16 mouse cellular contexts compared by ENCODE assay signal in the genomic region with DNA sequence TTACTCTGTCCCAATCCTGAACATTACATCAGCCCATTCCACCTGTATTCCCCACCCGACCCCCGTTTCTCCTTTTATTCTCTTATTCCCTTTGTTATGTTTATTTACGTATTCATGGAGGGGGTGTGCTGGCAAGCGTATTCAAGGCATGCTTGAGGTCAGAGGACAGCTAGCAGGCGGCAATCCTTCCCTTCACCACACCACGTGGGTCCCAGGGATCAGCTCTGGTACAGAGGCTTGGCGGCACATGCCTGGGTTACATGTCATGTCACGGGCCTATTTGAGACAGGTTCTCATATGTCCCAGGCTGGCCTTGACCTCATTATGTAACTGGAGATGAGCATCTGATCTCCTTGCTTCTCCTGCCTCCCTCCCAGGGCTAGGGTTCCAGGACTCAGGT. TPM values are rescaled to one million over a fixed set of nuclear protein-coding genes. Genes with fewer than 3 reads are reported as not detected.
DNase-seq lines count a peak whose midpoint lies in the region; ATAC-seq lines count a peak whose summit lies in the region.
"Had no signal": no experiment of that assay in that cellular context is flagged by ENCODE, and none has a peak within 500 bp of the region (broad histone marks: within the 10 kb centered on the region; RNA-seq: fewer than 3 reads in every experiment).

No protein-coding gene starts in this region.

- H3K4me2 ChIP-seq in kidney, embryonic 14.5 days (replicated peaks; ENCODE audit: low read depth, low read length) = no peak overlapping the region
- no peak overlapping the region for H3K4me2 ChIP-seq in midbrain, embryonic 16.5 days (ENCODE audit: low read length)
- no peak overlapping the region for H3K4me2 ChIP-seq in midbrain, embryonic 15.5 days

- DNase-seq in embryo, embryonic 11 days = peak; percentile 36
- DNase-seq in embryo, embryonic 9.5 days (ENCODE audit: extremely low spot score) = no peak
- no peak for DNase-seq in kidney, adult 8-10 months
- peak; percentile 32 for DNase-seq in skeletal muscle tissue, adult 2 months (ENCODE audit: low read depth, low spot score)
- DNase-seq: adrenal gland, adult 2 months; cerebellum, adult 2 months; heart, adult 2 months; kidney, postnatal 10 days; lung, adult 2 months; right cerebral cortex, postnatal 14 days; thymus, adult 18-20 months had no signal

- no peak overlapping the region for H3K27ac ChIP-seq in kidney, embryonic 14.5 days (ENCODE audit: low read depth, low read length)
- no peak overlapping the region for H3K27ac ChIP-seq in midbrain, embryonic 16.5 days (ENCODE audit: low read length)
- no peak overlapping the region for H3K27ac ChIP-seq in midbrain, embryonic 15.5 days
- H3K27ac ChIP-seq: heart, adult 2 months had no signal

- no peaks in the 10 kb centered on the region for H3K27me3 ChIP-seq in kidney, embryonic 14.5 days (ENCODE audit: control insufficient read depth, insufficient read depth, low read length)
- H3K27me3 ChIP-seq in midbrain, embryonic 16.5 days (ENCODE audit: control insufficient read depth, insufficient read depth, low read depth, low read length) = no peaks in the 10 kb centered on the region
- no peaks in the 10 kb centered on the region for H3K27me3 ChIP-seq in midbrain, embryonic 15.5 days (replicated peaks)

- no peak overlapping the region for H3K9ac ChIP-seq in kidney, embryonic 14.5 days (ENCODE audit: low read depth, low read length)
- H3K9ac ChIP-seq in midbrain, embryonic 16.5 days (ENCODE audit: low read depth, low read length) = 0 out of 2 replicates have a peak overlapping the region, but pooled peaks have one; percentile 3
- no peak overlapping the region for H3K9ac ChIP-seq in midbrain, embryonic 15.5 days

- WGBS in kidney, embryonic 14.5 days = 53% methylated on average over 8 of the region's 8 CpGs
- WGBS in midbrain, embryonic 16.5 days = 47% methylated on average over 8 of the region's 8 CpGs
- 34% methylated on average over 8 of the region's 8 CpGs for WGBS in midbrain, embryonic 15.5 days

- ATAC-seq in kidney, embryonic 14.5 days (ENCODE audit: low FRiP score, low TSS enrichment) = peak; percentile 40; the same call in 1 of the 2 replicates
- ATAC-seq in midbrain, embryonic 16.5 days = no peak
- no peak for ATAC-seq in midbrain, embryonic 15.5 days (replicated peaks)
- ATAC-seq in CD4-positive, CD25-positive, alpha-beta regulatory T cell, adult 4 months = no peak

- H3K36me3 ChIP-seq in kidney, embryonic 14.5 days (ENCODE audit: control insufficient read depth, insufficient read depth, low read length) = peaks cover 47% of the 10 kb centered on the region
- peaks cover 40% of the 10 kb centered on the region for H3K36me3 ChIP-seq in midbrain, embryonic 16.5 days (ENCODE audit: control insufficient read depth, insufficient read depth, low read length)
- H3K36me3 ChIP-seq in midbrain, embryonic 15.5 days (replicated peaks) = peaks cover 50% of the 10 kb centered on the region

- no peaks in the 10 kb centered on the region for H3K9me3 ChIP-seq in kidney, embryonic 14.5 days (ENCODE audit: control insufficient read depth, low read length)
- no peaks in the 10 kb centered on the region for H3K9me3 ChIP-seq in midbrain, embryonic 16.5 days (replicated peaks; ENCODE audit: control insufficient read depth, low read length, poor library complexity, severe bottlenecking)
- no peaks in the 10 kb centered on the region for H3K9me3 ChIP-seq in midbrain, embryonic 15.5 days

- no peaks in the 10 kb centered on the region for H3K4me1 ChIP-seq in kidney, embryonic 14.5 days (ENCODE audit: control insufficient read depth, insufficient read depth, low read length)
- H3K4me1 ChIP-seq in midbrain, embryonic 16.5 days (ENCODE audit: control insufficient read depth, insufficient read depth, low read length) = no peaks in the 10 kb centered on the region
- no peaks in the 10 kb centered on the region for H3K4me1 ChIP-seq in midbrain, embryonic 15.5 days

- H3K4me3 ChIP-seq in kidney, embryonic 14.5 days (ENCODE audit: low read length) = no peak overlapping the region
- H3K4me3 ChIP-seq in midbrain, embryonic 16.5 days (ENCODE audit: low read depth, low read length) = no peak overlapping the region
- no peak overlapping the region for H3K4me3 ChIP-seq in midbrain, embryonic 15.5 days
- H3K4me3 ChIP-seq: erythroblast, embryonic 14.5 days; heart, adult 2 months had no signal

RNA-seq across cellular contexts. Expression of gene Brsk1, which starts 11.9 kb away (rescaled TPM):
- polyA plus RNA-seq in kidney, embryonic 14.5 days (2014; fragmentation: Nextera tagmentation; extraction: Ambion mirVana) = 1.9 and 3.0 TPM in 2 replicates
- 7.5 and 7.8 TPM in 2 replicates for polyA plus RNA-seq in midbrain, embryonic 16.5 days (2015; fragmentation: Nextera tagmentation; extraction: Ambion mirVana)
- 8.6 TPM in 2 replicates for polyA plus RNA-seq in midbrain, embryonic 15.5 days (2015; fragmentation: Nextera tagmentation; extraction: Ambion mirVana)
- not detected for polyA plus RNA-seq in CD4-positive, CD25-positive, alpha-beta regulatory T cell, adult 4 months (2017; shearing (Covaris generic))

RNA-seq across cellular contexts. Expression of gene Hspbp1, which starts 17.5 kb away (rescaled TPM):
- polyA plus RNA-seq in kidney, embryonic 14.5 days (2014; fragmentation: Nextera tagmentation; extraction: Ambion mirVana) = 113 and 140 TPM in 2 replicates
- polyA plus RNA-seq in midbrain, embryonic 16.5 days (2015; fragmentation: Nextera tagmentation; extraction: Ambion mirVana) = 169 and 181 TPM in 2 replicates
- 165 TPM in 2 replicates for polyA plus RNA-seq in midbrain, embryonic 15.5 days (2015; fragmentation: Nextera tagmentation; extraction: Ambion mirVana)
- 10 to 100 TPM; 45.4 to 48.2 TPM for polyA plus RNA-seq in CD4-positive, CD25-positive, alpha-beta regulatory T cell, adult 4 months (2017; shearing (Covaris generic))

RNA-seq across cellular contexts. Expression of gene Tmem150b, which starts 22.7 kb away (rescaled TPM):
- polyA plus RNA-seq in kidney, embryonic 14.5 days (2014; fragmentation: Nextera tagmentation; extraction: Ambion mirVana) = 0.14 TPM in 1 of 2 replicates, not detected in the other
- 0.25 TPM in 1 of 2 replicates, not detected in the other for polyA plus RNA-seq in midbrain, embryonic 16.5 days (2015; fragmentation: Nextera tagmentation; extraction: Ambion mirVana)
- polyA plus RNA-seq in midbrain, embryonic 15.5 days (2015; fragmentation: Nextera tagmentation; extraction: Ambion mirVana) = 0.09 and 0.25 TPM in 2 replicates
- polyA plus RNA-seq in CD4-positive, CD25-positive, alpha-beta regulatory T cell, adult 4 months (2017; shearing (Covaris generic)) = under 1 TPM in 1 of 2 experiments, not detected in 1; 0.47 TPM
- polyA plus RNA-seq: cerebellum, adult 2 months; erythroblast, embryonic 14.5 days had no signal

RNA-seq across cellular contexts. Expression of gene Kmt5c, which starts 37.6 kb away (rescaled TPM):
- 59.3 and 69.2 TPM in 2 replicates for polyA plus RNA-seq in kidney, embryonic 14.5 days (2014; fragmentation: Nextera tagmentation; extraction: Ambion mirVana)
- polyA plus RNA-seq in midbrain, embryonic 16.5 days (2015; fragmentation: Nextera tagmentation; extraction: Ambion mirVana) = 58.5 and 61.1 TPM in 2 replicates
- 75.3 and 77.2 TPM in 2 replicates for polyA plus RNA-seq in midbrain, embryonic 15.5 days (2015; fragmentation: Nextera tagmentation; extraction: Ambion mirVana)
- 10 to 100 TPM; 22.9 to 25.8 TPM for polyA plus RNA-seq in CD4-positive, CD25-positive, alpha-beta regulatory T cell, adult 4 months (2017; shearing (Covaris generic))

RNA-seq across cellular contexts. Expression of gene Ppp6r1, which starts 43.5 kb away (rescaled TPM):
- polyA plus RNA-seq in kidney, embryonic 14.5 days (2014; fragmentation: Nextera tagmentation; extraction: Ambion mirVana) = 8.3 and 10.2 TPM in 2 replicates
- 5.6 and 6.8 TPM in 2 replicates for polyA plus RNA-seq in midbrain, embryonic 16.5 days (2015; fragmentation: Nextera tagmentation; extraction: Ambion mirVana)
- polyA plus RNA-seq in midbrain, embryonic 15.5 days (2015; fragmentation: Nextera tagmentation; extraction: Ambion mirVana) = 10.5 TPM in 2 replicates
- polyA plus RNA-seq in CD4-positive, CD25-positive, alpha-beta regulatory T cell, adult 4 months (2017; shearing (Covaris generic)) = 1 to 10 TPM; 6.7 to 9.1 TPM

Comparison
In these comparisons a context has a peak if more than half of its experiments do, and no peak if none do; other contexts are left out.
1. DNase-seq: peak in embryo, embryonic 11 days (single experiment) and skeletal muscle tissue, adult 2 months (single experiment); none in embryo, embryonic 9.5 days (single experiment) and kidney, adult 8-10 months (0 of 2).